Mouse (Mus musculus) hindbrain, embryonic 14.5 days (tissue): ENCODE measurements around the gene Ccdc124. TPM values are rescaled to one million over a fixed set of nuclear protein-coding genes. Genes with fewer than 3 reads are reported as not detected.
A peak's percentile ranks its signal among the peaks of the same experiment; 100 is the strongest.

Source experiments
- ATAC-seq: fragments of 200-750 bp; cut with Nextera tagmentation; 2 replicates; pipeline ENCODE4 v1.8.0; 2017; ENCODE audit warnings: moderate number of reproducible peaks, mild to moderate bottlenecking, moderate TSS enrichment, moderate library complexity; ENCODE audit not compliant: low FRiP score
- DNase-seq: peaks from one replicate; pipeline ENCODE4 v3.0.0-alpha.2; 2015; ENCODE audit warnings: low spot score
- H3K27ac ChIP-seq: fragments of 300-500 bp; sonication (generic); 2 replicates; pipeline ENCODE4 v1.5.1; 2014; ENCODE audit warnings: mild to moderate bottlenecking, moderate library complexity
- H3K27me3 ChIP-seq: fragments of 300-500 bp; sonication (generic); 2 replicates; pipeline ENCODE4 v1.6.1; 2014; ENCODE audit warnings: mild to moderate bottlenecking, low read length, mixed read lengths; ENCODE audit not compliant: control insufficient read depth, insufficient read depth
- H3K36me3 ChIP-seq: fragments of 300-500 bp; sonication (generic); replicated peaks from 2 replicates; pipeline ENCODE4 v1.6.1; 2014; ENCODE audit not compliant: control insufficient read depth, insufficient read depth
- H3K4me1 ChIP-seq: fragments of 300-500 bp; sonication (generic); replicated peaks from 2 replicates; pipeline ENCODE4 v1.6.1; 2014; ENCODE audit warnings: antibody characterized with exemption, low read length, mixed read lengths; ENCODE audit not compliant: control insufficient read depth, insufficient read depth
- H3K4me2 ChIP-seq: fragments of 300-500 bp; sonication (generic); replicated peaks from 2 replicates; pipeline ENCODE4 v1.6.1; 2014; ENCODE audit warnings: mild to moderate bottlenecking, moderate library complexity
- H3K4me3 ChIP-seq: fragments of 300-500 bp; sonication (generic); replicated peaks from 2 replicates; pipeline ENCODE4 v1.5.1; 2014; ENCODE audit warnings: mild to moderate bottlenecking, low read length
- H3K9ac ChIP-seq: fragments of 300-500 bp; sonication (generic); 2 replicates; pipeline ENCODE4 v1.6.1; 2014
- H3K9me3 ChIP-seq: fragments of 300-500 bp; sonication (generic); 2 replicates; pipeline ENCODE4 v1.6.1; 2016; ENCODE audit warnings: low read length; ENCODE audit not compliant: control insufficient read depth
- WGBS: fragments of 180-500 bp; shearing (Covaris S2); extraction: QIAGEN DNeasy Blood & Tissue Kit; methylation state at CpG from one replicate; pipeline ENCODE4 v1.1.7; 2014; 5-methylcytosine and 5-hydroxymethylcytosine counted together
- polyA plus RNA-seq: library from polyadenylated mRNA; unstranded; fragments of >200 nt; fragmentation: Nextera tagmentation; extraction: Ambion mirVana; gene quantifications from 2 replicates; pipeline ENCODE4 v1.2.1, GENCODE M21; 2014

Gene Ccdc124
- polyA plus RNA-seq, 1 experiment from 2014 or later, result 158 TPM

GRCm38 (mm10) chr8:70892022-70892895 lies 18.5 kb upstream of the Ccdc124 start, which contains the start of gene Slc5a5:
Gene Slc5a5, minus strand, starts transcription at chr8:70892757.
- H3K27me3 ChIP-seq, result peaks cover 54% of the 10 kb centered on the region
- ATAC-seq (no peak), DNase-seq (no peak)
- 3% methylated on average over 80 of the region's 80 CpGs for WGBS
- H3K4me1 ChIP-seq, result peaks cover 12% of the 10 kb centered on the region
- peak within 1 kb of the TSS; percentile 42 for H3K9ac ChIP-seq
- peak within 1 kb of the TSS; percentile 35 for H3K4me2 ChIP-seq
- no peak within 1 kb of the TSS for H3K27ac ChIP-seq
- peaks cover 32% of the 10 kb centered on the region for H3K36me3 ChIP-seq
- peak within 1 kb of the TSS; percentile 22 for H3K4me3 ChIP-seq
- H3K9me3 ChIP-seq, result no peaks in the 10 kb centered on the region

DNA sequence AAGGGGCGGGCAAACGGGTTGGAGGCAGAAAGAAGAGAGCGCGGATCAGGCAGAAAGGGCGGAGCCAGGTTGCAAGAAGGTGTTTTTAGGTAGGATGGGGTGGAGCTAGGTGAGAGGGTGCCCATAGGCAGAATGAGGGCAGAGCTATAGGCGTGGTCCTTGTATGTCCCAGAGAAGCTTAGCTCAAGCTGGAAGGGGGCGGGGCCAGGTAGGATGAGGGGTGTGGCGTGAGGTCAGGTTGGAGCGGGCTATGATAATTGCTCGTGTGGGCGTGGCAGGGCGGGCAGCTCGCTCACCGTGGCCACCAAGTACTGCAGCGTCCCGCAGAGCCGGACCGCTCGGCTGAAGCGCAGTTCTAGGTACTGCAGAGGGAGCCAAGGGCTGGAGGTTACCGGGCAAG lies 17.6 kb upstream of the Ccdc124 start:
- H3K27me3 ChIP-seq, result peaks cover 54% of the 10 kb centered on the region

DNA sequence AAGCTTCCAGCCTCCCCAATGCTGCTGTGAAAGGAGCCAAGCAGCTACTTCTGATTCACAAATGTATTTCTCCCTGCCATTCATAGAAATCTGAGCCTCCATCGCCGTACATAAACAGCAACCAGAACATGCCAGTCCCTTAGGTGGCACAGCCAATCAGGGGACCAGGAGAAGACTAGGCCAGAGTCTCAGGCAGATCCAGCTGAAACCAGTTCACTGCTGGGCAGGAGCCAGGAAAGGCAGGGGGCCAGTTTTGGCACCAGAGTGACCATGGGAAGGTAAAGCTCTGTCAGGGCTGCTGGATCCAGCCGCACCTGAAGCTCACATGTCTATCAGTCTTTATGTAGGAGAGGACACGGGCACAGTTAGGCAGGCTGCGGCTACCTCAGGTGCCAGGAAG lies 16.9 kb upstream of the Ccdc124 start:
- WGBS, result 92% methylated on average over 5 of the region's 5 CpGs
- Histone ChIP-seq H3K27me3 (peaks cover 54% of the 10 kb centered on the region), H3K9ac (no peak overlapping the region), H3K4me3 (no peak overlapping the region), H3K4me2 (no peak overlapping the region), H3K27ac (no peak overlapping the region), H3K36me3 (peaks cover 30% of the 10 kb centered on the region), H3K4me1 (peaks cover 8% of the 10 kb centered on the region), H3K9me3 (0 out of 2 replicates have a peak, but pooled peaks cover 3% of the 10 kb centered on the region)
- DNase-seq (no peak), ATAC-seq (no peak)

More for the DNA sequence above, 17.6 kb upstream of the Ccdc124 start:
- H3K27ac ChIP-seq, result no peak overlapping the region
- DNase-seq (no peak), ATAC-seq (no peak)
- H3K9ac ChIP-seq, result no peak overlapping the region
- H3K9me3 ChIP-seq, result 0 out of 2 replicates have a peak, but pooled peaks cover 3% of the 10 kb centered on the region
- WGBS, result 8% methylated on average over 21 of the region's 21 CpGs
- peaks cover 32% of the 10 kb centered on the region for H3K36me3 ChIP-seq
- H3K4me2 ChIP-seq, result no peak overlapping the region
- H3K4me3 ChIP-seq, result no peak overlapping the region
- peaks cover 11% of the 10 kb centered on the region for H3K4me1 ChIP-seq

- Histone ChIP-seq H3K4me1 (peaks cover 7% of the 10 kb centered on the region), H3K27me3 (peaks cover 29% of the 10 kb centered on the region), H3K36me3 (0 out of 2 replicates have a peak, but pooled peaks cover 3% of the 10 kb centered on the region), H3K4me3 (no peak overlapping the region), H3K9ac (no peak overlapping the region), H3K27ac (no peak overlapping the region), H3K9me3 (0 out of 2 replicates have a peak, but pooled peaks cover 3% of the 10 kb centered on the region), H3K4me2 (no peak overlapping the region)
- no peak for DNase-seq
- 6% methylated on average over 18 of the region's 18 CpGs for WGBS
- ATAC-seq, result no peak
Observed at GRCm38 (mm10) chr8:70887669-70888068, 13.9 kb upstream of the Ccdc124 start.

DNA sequence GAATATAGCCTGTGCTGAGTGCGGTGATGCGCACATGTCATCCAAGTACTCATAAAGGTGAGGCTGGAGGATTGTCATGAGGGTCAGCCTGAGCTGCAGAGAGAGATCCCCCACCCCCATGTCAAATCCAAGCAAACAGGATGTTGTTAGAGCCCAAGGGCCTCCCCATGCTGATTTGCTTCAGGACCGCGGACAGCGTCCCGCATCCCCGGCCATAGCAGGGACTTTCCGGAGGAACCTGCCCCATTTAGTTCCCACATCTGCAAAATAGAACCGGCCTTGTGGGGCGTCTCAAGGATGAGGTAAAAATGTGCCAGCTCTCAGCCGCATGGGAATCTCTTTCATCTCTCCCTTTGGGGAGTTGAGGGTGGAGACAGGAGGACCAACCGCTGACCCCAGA lies 11.9 kb upstream of the Ccdc124 start:
- H3K9ac ChIP-seq, result no peak overlapping the region
- no peak overlapping the region for H3K27ac ChIP-seq
- no peaks in the 10 kb centered on the region for H3K4me1 ChIP-seq
- H3K4me3 ChIP-seq, result no peak overlapping the region
- peaks cover 8% of the 10 kb centered on the region for H3K27me3 ChIP-seq
- no peak overlapping the region for H3K4me2 ChIP-seq
- H3K9me3 ChIP-seq, result 0 out of 2 replicates have a peak, but pooled peaks cover 3% of the 10 kb centered on the region
- H3K36me3 ChIP-seq, result 0 out of 2 replicates have a peak, but pooled peaks cover 1% of the 10 kb centered on the region
- ATAC-seq (no peak), DNase-seq (no peak)
- WGBS, result 22% methylated on average over 12 of the region's 12 CpGs

DNA sequence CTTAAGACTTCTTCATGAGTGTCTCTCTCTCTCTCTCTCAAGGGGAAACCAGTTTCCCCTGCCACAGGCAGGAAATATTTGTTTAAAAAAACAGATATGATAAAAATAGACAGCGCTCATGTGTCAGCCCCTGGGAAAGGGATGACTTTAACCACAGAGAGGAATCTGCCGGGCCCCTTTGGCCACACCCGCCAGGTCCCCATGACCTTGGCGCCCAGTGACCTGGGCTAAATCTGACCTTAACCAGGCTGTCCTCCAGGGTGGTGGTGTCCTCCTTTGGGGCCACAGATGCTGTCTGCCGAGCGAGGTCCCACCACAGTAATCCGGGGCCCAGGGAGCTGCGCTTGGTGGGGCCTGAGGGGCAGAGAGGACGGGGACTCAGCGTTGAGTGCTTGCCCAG lies 10.9 kb upstream of the Ccdc124 start:
- no peak overlapping the region for H3K4me3 ChIP-seq
- H3K9me3 ChIP-seq, result 0 out of 2 replicates have a peak, but pooled peaks cover 3% of the 10 kb centered on the region
- H3K27me3 ChIP-seq, result no peaks in the 10 kb centered on the region
- 92% methylated on average over 10 of the region's 10 CpGs for WGBS
- DNase-seq, result no peak
- H3K4me1 ChIP-seq, result no peaks in the 10 kb centered on the region
- ATAC-seq, result no peak
- no peaks in the 10 kb centered on the region for H3K36me3 ChIP-seq
- no peak overlapping the region for H3K9ac ChIP-seq
- H3K27ac ChIP-seq, result no peak overlapping the region
- H3K4me2 ChIP-seq, result no peak overlapping the region

DNA sequence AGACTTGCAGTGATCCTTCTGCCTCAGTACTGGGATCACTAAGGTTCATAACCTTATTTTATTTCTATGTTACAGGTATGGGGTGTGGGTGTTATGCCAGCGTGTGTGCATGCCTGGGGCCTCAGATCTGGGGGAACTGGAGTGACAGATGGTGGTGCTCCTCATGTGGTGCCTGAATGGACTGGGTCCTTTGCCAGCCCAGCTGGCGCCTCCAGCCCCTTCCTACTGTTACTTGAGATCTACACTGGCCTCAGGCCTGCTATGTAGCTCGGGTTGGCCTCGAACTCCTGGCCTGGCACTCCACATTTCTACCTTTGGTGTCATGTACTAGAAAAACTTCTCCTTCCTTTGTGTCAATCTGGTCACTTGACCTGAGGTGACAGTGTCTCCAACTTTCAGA lies 10.5 kb upstream of the Ccdc124 start:
- Histone ChIP-seq H3K4me2 (no peak overlapping the region), H3K27me3 (no peaks in the 10 kb centered on the region), H3K9me3 (0 out of 2 replicates have a peak, but pooled peaks cover 3% of the 10 kb centered on the region), H3K27ac (no peak overlapping the region), H3K36me3 (no peaks in the 10 kb centered on the region), H3K4me3 (no peak overlapping the region), H3K4me1 (no peaks in the 10 kb centered on the region), H3K9ac (no peak overlapping the region)
- WGBS, result 80% methylated on average over 4 of the region's 4 CpGs
- ATAC-seq (no peak), DNase-seq (no peak)

- no peak for DNase-seq
- H3K4me1 ChIP-seq, result no peaks in the 10 kb centered on the region
- H3K27me3 ChIP-seq, result no peaks in the 10 kb centered on the region
- H3K9me3 ChIP-seq, result no peaks in the 10 kb centered on the region
- H3K27ac ChIP-seq, result no peak overlapping the region
- H3K4me3 ChIP-seq, result no peak overlapping the region
- H3K36me3 ChIP-seq, result no peaks in the 10 kb centered on the region
- no peak overlapping the region for H3K4me2 ChIP-seq
- 38% methylated on average over 11 of the region's 11 CpGs for WGBS
- no peak overlapping the region for H3K9ac ChIP-seq
- no peak for ATAC-seq
Observed at GRCm38 (mm10) chr8:70880546-70880945, 6.8 kb upstream of the Ccdc124 start.

- no peaks in the 10 kb centered on the region for H3K4me1 ChIP-seq
- DNase-seq (no peak), ATAC-seq (no peak)
- H3K27ac ChIP-seq, result no peak overlapping the region
- no peak overlapping the region for H3K4me3 ChIP-seq
- 17% methylated on average over 4 of the region's 4 CpGs for WGBS
- no peaks in the 10 kb centered on the region for H3K27me3 ChIP-seq
- 0 out of 2 replicates have a peak overlapping the region, but pooled peaks have one; percentile 11 for H3K9ac ChIP-seq
- no peaks in the 10 kb centered on the region for H3K9me3 ChIP-seq
- no peak overlapping the region for H3K4me2 ChIP-seq
- H3K36me3 ChIP-seq, result no peaks in the 10 kb centered on the region
Observed at GRCm38 (mm10) chr8:70880126-70880525, 6.4 kb upstream of the Ccdc124 start.
